Mouse (Mus musculus): ENCODE results near the gene Wdfy2. TPM values are rescaled to one million over a fixed set of nuclear protein-coding genes. Genes with fewer than 3 reads are reported as not detected.

Gene Wdfy2
- total and polyA plus RNA-seq, 2 experiments from 2014 or later: 3.6 to 18.4 TPM

GRCm38 (mm10) chr14:63002588-63002987, 165.1 kb downstream of the Wdfy2 start:
- Histone ChIP-seq H3K4me3 (ENCODE audit: low read depth, low read length) (no peak overlapping the region), H3K4me2 (ENCODE audit: low read depth) (no peak overlapping the region), H3K36me3 (ENCODE audit: insufficient read depth) (no peaks in the 10 kb centered on the region), H3K9ac (no peak overlapping the region), H3K4me1 (ENCODE audit: insufficient read depth) (no peaks in the 10 kb centered on the region), H3K27me3 (ENCODE audit: insufficient read depth, low read length) (no peaks in the 10 kb centered on the region), H3K9me3 (ENCODE audit: low read length) (no peaks in the 10 kb centered on the region), H3K27ac (ENCODE audit: low read depth, low read length) (no peak overlapping the region)
- no peak for ATAC-seq
- 34% methylated on average over 2 of the region's 2 CpGs for WGBS
- DNase-seq: no peak
- TF ChIP-seq CTCF (IDR thresholded peaks at IDR 0.05; ENCODE audit: low read depth): no peak

Small RNA genes within 50 kb of the gene (microRNA-seq; reads per million reads assigned to microRNA genes)
- 0 reads per million in 2 experiments for gene Mir6541
- gene Mir8098: 0 to 0.24 reads per million in 2 experiments

Other genes starting within 250 kb of the Wdfy2 start
- 0.14 TPM in 1 of 2 replicates, not detected in the other for gene Serpine3, start 174.0 kb upstream of the Wdfy2 start, total RNA-seq (2014; rRNA removed)
- gene Serpine3, start 174.0 kb upstream of the Wdfy2 start, polyA plus RNA-seq (2015; fragmentation: Nextera tagmentation; extraction: Ambion mirVana): 0.15 TPM in 1 of 2 replicates, not detected in the other
- gene Ints6, start 76.5 kb upstream of the Wdfy2 start, total RNA-seq (2014; rRNA removed): 20.3 and 25.4 TPM in 2 replicates
- 4.3 and 9.1 TPM in 2 replicates for gene Ints6, start 76.5 kb upstream of the Wdfy2 start, polyA plus RNA-seq (2015; fragmentation: Nextera tagmentation; extraction: Ambion mirVana)
- not detected in 2 replicates for gene Defb48, start 146.8 kb downstream of the Wdfy2 start, total RNA-seq (2014; rRNA removed)
- gene Defb48, start 146.8 kb downstream of the Wdfy2 start, polyA plus RNA-seq (2015; fragmentation: Nextera tagmentation; extraction: Ambion mirVana): not detected in 2 replicates
- gene Defb47, start 160.4 kb downstream of the Wdfy2 start, total RNA-seq (2014; rRNA removed): not detected in 2 replicates
- not detected in 2 replicates for gene Defb47, start 160.4 kb downstream of the Wdfy2 start, polyA plus RNA-seq (2015; fragmentation: Nextera tagmentation; extraction: Ambion mirVana)
- gene Defb43, start 174.1 kb downstream of the Wdfy2 start, total RNA-seq (2014; rRNA removed): not detected in 2 replicates
- gene Defb43, start 174.1 kb downstream of the Wdfy2 start, polyA plus RNA-seq (2015; fragmentation: Nextera tagmentation; extraction: Ambion mirVana): not detected in 2 replicates
- 0.14 TPM in 1 of 2 replicates, not detected in the other for gene Defb42, start 209.3 kb downstream of the Wdfy2 start, total RNA-seq (2014; rRNA removed)
- 0.10 TPM in 1 of 2 replicates, not detected in the other for gene Defb42, start 209.3 kb downstream of the Wdfy2 start, polyA plus RNA-seq (2015; fragmentation: Nextera tagmentation; extraction: Ambion mirVana)
- not detected in 2 replicates for gene Defb30, start 212.3 kb downstream of the Wdfy2 start, total RNA-seq (2014; rRNA removed)
- not detected in 2 replicates for gene Defb30, start 212.3 kb downstream of the Wdfy2 start, polyA plus RNA-seq (2015; fragmentation: Nextera tagmentation; extraction: Ambion mirVana)